Mouse (Mus musculus) adrenal gland, adult 8-10 months (tissue): ENCODE results near the gene Id3. TPM values are rescaled to one million over a fixed set of nuclear protein-coding genes. Genes with fewer than 3 reads are reported as not detected.
A peak's percentile ranks its signal among the peaks of the same experiment; 100 is the strongest.

Source experiments
- DNase-seq: peaks from one replicate; pipeline ENCODE4 v3.0.0; 2022
- total RNA-seq, 4 experiments: library from RNA; stranded (reverse); gene quantifications; 2 replicates each; pipeline ENCODE4 v1.2.4; 2022

Id3 gene
- total RNA-seq, 4 experiments from 2014 or later = 58.3 to 76.8 (median 73.8) TPM

GRCm38 (mm10) chr4:136124581-136124980 is 18.7 kb upstream of the Id3 start:
- DNase-seq = no peak

GRCm38 (mm10) chr4:136125458-136125857 is 17.8 kb upstream of the Id3 start:
- no peak for DNase-seq

GRCm38 (mm10) chr4:136126019-136126418 is 17.3 kb upstream of the Id3 start:
- no peak for DNase-seq

DNA sequence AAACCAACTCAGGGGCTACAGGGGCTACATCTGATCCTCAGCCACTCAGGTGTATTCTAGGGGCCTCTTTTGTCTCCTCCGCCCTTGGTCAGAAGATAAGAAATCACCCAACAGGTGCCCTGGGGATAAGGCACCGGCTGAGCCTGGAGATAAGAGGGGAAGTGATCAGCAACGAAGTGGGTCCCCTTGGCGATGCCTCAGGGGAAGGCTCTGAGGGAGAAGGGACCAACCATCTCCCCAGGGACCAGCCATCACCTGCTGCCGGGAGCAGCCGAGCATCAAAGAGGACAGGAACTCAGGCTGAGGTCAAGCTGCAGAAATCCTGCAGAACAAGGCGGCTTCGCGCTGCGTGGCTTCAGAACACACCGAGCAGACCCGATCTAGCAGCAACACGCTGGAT is 15.6 kb upstream of the Id3 start:
- DNase-seq = no peak

GRCm38 (mm10) chr4:136129842-136130241 is 13.5 kb upstream of the Id3 start:
- DNase-seq = no peak

DNA sequence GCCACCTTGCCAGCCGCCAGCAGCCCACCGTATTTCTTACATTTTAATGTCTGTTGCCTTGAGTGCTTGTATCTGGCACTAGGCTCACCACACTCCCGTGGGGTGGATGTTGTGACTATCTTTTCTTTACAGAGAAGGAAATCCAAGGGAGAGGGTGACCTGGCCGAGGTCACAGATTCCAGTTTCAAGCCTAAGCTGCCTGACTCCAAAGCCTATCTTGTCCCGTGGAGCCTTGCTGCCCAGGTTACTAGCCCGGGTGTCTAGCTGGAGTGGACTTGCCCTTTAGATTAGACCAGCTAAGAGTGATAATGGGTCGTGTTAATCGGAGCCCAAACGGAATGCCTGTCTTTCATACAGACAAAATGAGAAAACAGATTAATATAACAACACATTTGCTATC is 9.5 kb upstream of the Id3 start:
- DNase-seq = no peak

- no peak for DNase-seq
Observed at GRCm38 (mm10) chr4:136134418-136134977, 8.8 kb upstream of the Id3 start.

GRCm38 (mm10) chr4:136134978-136135873 is 8.1 kb upstream of the Id3 start:
- no peak for DNase-seq

DNA sequence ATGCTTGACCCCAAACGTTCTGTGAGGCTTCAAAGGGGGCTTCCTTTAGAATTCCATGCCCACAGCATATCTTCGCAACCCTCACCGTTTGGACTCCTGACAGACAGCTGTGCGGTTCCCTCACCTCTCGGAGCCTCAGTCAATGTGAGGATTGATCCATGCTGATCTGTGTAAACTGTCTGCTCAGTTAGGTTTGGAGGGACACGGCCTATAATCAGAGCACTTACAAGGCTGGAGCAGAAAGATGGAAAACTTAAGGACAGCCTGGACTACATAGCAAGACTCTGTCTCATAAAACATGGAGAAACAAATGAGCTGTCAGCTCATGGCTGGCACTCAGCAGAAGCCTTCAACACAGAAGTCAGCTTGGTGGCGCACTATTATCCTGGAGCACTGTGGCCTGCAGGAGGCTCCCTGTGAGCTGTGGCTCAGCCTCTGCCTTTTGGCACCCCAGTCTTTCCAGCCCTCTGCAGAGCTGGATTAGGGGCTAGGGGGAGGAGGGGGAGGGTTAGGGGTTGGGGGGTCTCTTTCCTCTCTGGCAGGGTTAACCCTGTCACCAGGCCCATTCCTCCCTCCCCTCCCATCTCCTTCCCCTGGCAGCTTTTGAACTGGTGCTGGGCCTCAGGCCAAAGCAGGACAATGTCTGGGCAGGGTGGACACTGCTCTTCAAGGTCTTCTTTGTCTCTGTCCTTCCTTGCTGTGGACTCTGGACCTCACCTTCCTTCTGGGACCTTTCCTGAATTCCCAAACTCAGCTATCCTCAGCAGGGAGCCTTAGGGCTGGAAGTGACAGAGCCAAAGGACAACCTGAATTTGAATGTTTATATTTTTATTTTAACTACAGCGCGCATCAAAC is 7.2 kb upstream of the Id3 start:
- DNase-seq = no peak

GRCm38 (mm10) chr4:136139326-136140110 is 3.8 kb upstream of the Id3 start:
- no peak for DNase-seq

- DNase-seq = peak; percentile 94
Observed at GRCm38 (mm10) chr4:136140327-136141250, 2.7 kb upstream of the Id3 start.

DNA sequence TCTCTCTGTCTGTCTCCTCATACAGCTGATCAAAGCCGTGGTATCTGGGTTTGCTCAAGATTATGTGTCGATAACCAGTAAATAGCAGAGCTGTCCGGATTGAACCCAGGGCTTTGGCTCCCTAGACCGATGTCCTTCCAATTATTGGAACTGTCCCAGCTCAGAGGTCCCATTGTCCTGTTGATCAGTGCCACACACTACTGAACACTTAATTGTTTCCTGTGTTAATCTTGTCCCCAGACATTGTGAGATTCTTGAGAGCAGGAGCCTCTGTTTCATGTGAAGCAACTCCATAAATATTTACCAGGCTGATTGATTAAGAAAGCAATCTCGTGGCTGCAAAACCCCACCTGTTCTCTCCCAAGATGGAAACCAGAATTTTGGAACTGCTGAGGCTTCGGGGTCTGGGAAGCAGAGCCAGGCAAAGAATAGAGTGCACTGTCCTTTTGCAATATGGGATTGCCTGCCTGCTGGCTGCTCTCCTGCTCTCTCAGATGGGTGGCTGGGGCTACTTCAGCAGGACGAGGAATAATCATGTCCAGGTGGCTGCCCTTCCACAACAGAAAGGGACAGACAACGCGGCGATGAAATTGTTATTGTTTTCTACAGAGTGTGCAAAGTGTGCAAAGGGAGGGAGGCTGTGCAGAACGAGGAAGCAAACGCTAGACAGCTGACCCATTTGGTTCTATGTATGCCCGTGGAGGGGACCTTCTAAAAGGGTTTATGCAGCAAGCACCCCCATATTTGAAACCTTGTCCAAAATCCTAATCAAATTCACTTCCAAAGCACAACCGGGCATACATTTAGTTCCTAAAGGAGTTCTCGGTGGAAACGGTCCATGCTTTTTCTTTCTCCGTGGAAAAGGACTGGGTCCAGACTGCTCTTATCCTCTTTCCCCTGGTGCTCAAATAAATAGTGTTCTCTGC is 767 bp upstream of the Id3 start:
- no peak for DNase-seq

DNA sequence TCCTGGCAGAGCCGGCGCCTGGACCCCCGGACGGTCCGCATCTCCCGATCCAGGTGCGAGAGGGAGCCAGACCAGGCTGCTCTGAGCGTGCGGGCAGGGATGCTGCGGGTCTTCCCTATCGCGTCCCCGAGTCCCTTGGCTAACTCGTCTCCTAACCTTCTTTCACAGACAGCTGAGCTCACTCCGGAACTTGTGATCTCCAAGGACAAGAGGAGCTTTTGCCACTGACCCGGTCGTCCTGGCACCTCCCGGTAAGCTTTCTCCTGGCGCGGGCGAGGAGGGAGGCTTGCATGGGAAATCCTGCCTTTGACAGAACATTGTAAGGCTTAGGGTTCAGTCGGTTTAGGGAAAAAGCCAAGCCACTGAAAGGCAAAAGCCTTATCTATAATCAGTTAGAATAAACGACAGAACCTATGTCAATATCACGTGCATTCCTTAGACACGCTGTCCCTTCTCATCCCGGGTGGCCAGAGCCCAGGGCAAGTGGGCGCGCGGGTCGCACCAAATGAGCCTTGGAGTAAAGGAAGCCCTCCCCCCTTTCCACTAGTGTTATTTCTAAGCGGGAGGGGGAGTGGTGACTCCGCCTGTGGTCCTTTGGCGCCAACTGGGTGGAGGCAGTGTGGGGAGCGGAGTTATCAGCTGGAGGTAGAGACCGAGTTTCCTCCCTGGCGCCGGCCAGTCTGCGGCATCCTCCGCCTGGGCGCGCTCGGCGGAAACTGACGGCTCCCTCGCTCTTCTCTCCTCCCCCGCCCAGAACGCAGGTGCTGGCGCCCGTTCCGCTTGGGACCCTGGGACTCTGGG is 1.0 kb downstream of the Id3 start:
- peak; percentile 76 for DNase-seq

DNA sequence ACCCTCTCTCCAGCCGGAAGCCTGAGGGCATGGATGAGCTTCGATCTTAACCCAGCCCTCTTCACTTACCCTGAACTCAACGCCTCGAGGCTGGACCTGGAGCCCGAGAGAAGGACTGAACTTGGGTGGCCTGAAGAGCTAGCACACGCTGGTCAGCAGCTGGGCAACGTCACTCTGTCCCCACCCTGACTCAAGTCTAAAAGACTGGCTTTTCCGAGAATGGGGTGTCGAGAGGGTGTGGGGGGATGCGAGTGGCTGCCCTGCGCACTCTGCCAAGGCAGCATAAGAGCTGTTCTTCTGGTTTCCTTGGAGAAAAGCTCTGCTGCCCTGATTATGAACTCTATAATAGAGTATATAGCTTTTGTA is 1.6 kb downstream of the Id3 start:
- no peak for DNase-seq

GRCm38 (mm10) chr4:136145362-136145885 is 2.1 kb downstream of the Id3 start:
- DNase-seq = no peak

- no peak for DNase-seq
Observed at GRCm38 (mm10) chr4:136145991-136146711, 2.9 kb downstream of the Id3 start.

GRCm38 (mm10) chr4:136146712-136147154 is 3.4 kb downstream of the Id3 start:
- no peak for DNase-seq
